Mouse (Mus musculus) CH12F3 (cell line): ENCODE data around the gene Hhat.

ENCODE experiments used
- in situ Hi-C: fragments of 300-500 bp; cut with MboI; formaldehyde crosslinking; loops from 2 replicates; pipeline ENCODE4 v1.14.3; 2020; ENCODE audit warnings: low sequenced_read_pairs

Hhat gene

DNA sequence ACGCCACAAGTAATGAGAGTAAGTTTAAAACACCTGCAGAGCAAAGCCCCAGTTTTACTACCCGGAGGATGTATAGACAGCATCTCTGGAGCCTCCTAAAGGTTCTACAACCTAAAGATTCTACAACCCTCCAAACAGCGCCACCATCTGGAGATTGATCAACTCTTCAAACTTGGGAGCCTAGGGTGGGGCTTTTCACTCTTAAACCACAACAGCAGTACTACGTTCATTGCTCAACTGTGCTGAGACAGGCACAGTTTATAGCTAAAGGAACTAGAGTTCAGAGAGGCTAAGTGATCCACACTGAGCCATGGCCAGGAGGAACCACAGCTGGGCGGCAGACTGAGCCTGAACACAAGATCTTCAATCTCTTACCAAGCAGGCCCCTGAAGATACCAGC, 107.9 kb downstream of the Hhat start:
- in situ Hi-C loops: no loop called here

DNA sequence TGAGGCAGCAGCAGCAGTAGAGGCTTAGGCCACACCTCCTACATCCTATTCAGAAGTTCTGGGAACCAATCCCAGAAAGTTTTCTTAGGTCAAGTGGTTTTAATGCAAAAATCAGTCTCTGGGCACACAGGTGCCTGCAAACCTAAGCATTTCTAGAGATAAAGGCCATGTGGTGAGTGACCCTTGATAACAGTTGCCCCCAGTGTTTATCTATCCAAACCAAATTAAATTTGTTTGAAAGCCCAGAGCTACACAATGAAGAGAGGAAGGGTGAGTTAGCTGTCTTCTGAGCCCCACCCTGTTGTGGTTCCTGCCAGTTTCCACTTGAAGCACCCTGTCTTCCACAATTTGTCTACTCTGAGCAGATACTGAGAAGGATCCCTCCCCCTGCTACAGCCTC, 109.4 kb downstream of the Hhat start:
- in situ Hi-C loops: no loop called here

GRCm38 (mm10) chr1:192657417-192657816, 113.6 kb downstream of the Hhat start:
- in situ Hi-C loops: no loop called here

DNA sequence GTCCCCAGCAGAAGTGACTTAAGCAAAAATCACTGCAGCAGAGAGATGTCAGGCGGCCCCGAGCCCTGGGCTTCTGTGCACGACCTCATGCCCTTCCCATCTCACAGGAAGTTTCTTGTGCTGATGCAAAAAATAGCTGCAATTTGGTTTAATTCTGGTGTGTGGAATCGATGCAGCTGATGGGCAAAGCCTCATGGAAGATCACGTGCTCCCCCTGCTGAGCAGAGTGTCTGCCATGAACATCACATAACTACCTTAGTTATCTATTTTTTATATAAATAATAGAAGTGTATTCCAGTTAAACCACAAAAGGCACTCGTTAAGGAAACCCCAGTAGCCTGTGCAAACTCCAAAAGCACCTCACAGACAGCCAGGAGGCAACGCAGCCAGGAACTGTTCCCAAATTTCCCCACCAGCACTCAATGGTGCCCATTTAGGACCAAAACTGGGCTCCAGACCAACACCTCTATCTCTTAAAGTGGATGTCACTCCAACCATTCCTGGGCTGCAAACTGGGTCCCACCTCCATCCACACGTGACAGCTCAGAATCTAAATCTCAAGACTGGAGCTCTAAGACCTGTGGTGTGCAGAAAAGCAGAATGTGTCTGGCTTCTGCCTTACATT, 118.9 kb downstream of the Hhat start:
- in situ Hi-C loops: no loop called here

DNA sequence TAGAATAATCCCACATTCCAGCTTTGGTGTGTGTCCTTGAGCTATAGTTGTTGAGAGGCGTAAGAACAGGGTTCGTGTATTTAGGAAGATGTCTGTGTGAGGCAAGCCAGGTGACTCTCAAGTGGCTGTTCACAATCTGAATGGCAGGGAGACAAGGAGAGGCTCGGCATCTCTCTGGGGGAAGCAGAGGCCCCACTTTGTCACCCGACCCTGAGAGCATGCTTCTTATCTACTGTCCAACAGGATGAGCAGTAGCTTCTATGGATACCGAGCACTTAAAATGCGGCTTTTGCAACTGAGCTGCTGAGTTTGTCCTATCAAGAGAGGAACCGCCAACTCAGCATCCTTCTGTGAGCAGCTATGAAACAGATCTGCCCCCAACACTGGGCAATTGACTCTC, 120.4 kb downstream of the Hhat start:
- in situ Hi-C loops: no loop called here

DNA sequence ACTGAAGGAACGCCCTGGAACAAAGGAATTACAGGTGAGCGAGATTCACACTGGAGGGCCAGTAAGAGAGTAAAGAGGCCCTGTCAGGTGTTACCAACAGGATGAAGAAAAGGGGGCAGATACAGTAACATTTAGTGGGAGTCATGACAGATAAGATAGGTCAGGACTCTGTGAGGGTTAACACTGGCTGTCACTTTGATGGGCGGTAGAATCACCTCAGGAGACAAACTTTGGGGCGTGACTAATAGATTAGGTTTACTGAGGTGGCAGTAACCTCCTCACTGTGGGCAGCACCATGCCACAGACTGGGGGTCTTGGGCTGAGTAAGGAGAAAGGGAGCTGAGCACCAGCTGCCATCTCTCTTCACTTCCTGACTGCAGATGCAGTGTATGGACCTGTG, 121.0 kb downstream of the Hhat start:
- in situ Hi-C loops: no loop called here

GRCm38 (mm10) chr1:192649233-192649632, 121.8 kb downstream of the Hhat start:
- in situ Hi-C loops: no loop called here

DNA sequence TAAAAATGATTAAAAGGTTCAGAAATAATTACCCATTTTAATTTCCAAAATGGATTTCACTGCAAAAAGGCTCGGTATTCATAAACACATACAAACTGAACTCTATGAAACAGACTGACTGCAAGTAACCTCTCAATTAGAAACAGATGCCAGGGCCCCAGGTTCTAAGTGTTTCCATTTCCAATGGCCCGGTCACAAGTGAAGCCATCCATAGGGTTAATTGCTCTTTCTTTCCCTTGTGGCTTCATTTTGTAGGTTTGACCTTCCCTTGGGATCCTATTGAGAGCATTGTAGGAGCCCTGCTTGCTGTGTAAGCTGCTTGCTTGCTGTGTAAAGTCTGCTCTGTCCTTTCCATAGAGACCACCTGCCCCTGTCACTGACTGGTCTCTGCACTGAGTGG, 123.7 kb downstream of the Hhat start:
- in situ Hi-C loops: no loop called here

DNA sequence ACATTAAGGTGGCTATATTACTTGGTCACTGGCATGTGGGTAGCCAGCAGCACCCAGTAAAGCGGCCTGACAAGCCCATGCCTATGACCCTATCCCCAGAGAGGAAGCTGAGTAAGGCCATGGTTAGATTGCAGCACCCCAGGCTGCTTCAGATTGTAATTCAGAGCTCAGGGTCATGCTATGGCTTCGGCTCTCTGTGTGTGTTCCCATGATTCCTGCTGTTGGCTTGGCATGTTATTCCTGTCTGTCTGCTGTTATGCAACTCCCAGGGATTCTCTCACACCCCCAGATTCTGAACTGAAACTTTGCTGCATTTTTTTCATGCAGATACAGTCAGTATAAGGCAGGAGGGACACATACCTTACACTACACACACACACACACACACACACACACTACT, 128.9 kb downstream of the Hhat start:
- in situ Hi-C loops: no loop called here

GRCm38 (mm10) chr1:192639175-192639574, 131.8 kb downstream of the Hhat start:
- in situ Hi-C loops: no loop called here

GRCm38 (mm10) chr1:192621843-192622242, 149.2 kb downstream of the Hhat start:
- in situ Hi-C loops: no loop called here

DNA sequence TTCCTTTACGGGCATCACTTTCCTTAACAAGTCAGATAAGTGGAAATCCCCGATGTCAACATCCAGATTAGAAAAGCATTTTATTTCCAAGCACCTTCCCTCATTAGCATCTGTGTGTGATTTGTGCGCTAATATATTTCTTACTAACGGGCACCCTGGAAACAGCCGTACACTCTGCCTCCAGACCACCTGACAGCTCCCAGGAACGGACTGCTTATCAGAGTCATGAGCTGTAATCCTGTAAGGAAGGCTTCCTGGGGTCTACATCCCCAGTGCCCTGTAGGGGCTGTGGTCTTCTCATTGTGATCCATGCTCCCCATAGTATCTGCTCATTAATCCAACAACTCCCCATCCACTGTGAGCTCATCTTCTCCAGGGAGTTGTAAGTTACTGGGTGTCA, 157.8 kb downstream of the Hhat start:
- in situ Hi-C loops: no loop called here

- in situ Hi-C loops: no loop called here
Measured at GRCm38 (mm10) chr1:192611996-192612739, 158.9 kb downstream of the Hhat start.

DNA sequence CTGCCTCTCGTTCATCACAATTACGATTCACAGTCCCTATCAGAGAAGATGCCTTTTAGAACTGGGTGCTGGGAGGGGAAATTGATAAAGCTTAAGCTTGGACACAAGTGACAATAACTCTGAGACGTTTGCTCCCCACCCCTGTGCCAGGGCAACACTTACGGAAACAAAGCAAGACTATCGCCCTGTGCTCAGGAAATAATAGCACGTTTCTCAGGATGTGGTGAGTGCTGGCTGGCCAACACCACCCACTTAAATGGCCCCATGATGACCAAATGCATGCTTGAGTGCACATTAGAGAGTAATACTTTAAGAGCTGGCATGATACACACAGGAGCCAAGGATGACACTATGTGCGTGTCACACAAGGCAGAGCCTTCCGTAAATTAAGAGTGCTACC, 164.1 kb downstream of the Hhat start:
- in situ Hi-C loops: no loop called here

DNA sequence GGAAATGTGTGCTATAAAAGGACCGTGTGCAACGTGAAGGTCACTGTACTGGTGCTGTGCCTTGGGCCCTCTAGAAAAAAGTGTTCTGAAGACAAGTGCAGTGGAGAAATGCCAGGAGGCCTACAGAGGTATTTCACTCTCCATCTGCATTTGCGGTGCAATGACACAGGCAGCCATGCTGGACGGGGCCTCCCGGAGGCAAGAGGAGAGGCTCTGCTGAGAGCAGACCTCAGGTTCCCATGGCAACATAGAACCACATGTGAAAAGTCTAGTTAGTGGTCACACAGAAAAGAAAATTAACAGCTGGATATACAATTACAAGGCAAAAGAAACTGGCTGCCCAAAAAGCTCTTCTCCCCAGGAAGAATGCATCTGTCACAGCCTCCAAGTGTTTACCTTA, 166.6 kb downstream of the Hhat start:
- in situ Hi-C loops: no loop called here

GRCm38 (mm10) chr1:192603556-192603955, 167.5 kb downstream of the Hhat start:
- in situ Hi-C loops: no loop called here

DNA sequence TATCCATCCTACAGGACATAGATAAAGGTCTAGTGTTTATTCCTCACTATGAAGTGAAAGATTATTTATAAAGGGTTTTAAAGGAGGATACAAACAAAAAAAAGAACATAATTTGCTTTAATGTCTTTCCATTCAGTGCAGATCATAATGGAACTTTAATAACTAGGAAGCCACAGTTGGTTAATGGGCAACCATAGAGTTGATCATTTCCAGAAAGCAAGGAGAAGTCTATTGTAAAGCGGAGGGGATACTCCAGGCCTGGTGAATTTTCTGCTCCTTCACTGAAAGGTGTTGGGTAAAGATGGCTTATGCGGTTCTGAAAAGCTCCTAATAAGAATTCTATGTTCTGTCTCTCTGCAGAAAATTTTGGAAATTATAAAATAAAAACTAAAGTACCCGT, 169.8 kb downstream of the Hhat start:
- in situ Hi-C loops: no loop called here

DNA sequence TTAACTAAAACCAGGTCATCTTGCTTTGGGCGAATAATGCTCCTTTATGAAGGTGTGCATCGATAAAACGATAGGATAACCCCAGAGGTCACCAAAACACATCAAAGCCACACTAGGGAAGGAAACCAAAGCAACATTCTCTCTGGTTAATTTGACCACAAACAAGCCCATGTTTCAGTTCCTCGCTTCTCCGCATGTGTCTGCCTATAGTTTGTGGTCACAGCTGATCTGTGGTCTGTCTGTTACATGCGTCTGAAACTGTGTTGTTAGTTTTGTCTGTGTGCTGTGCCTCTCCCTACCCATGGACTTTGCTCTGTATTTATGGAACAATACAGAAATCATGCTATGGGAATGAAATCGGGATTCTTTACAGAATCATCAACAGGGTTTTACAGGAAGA, 171.3 kb downstream of the Hhat start:
- in situ Hi-C loops: no loop called here

DNA sequence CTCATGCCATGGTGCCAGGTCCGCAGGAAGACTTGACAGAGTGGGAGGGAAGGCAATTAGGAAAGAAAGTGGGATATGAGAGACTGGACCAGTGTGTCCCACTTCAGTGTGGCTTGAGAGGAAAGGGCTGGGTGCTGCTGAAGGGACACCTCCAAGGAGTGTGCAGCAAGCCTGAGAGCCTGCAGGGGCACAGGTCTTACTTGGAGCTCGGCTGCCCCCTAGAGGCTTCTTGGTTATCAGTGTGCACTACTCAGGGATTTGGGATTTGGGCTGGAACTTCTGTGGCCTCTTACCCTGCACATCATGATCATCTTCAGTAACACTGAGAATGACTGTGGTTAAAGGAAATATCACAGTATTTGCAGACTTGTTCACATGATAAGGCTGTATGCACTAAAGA, 172.6 kb downstream of the Hhat start:
- in situ Hi-C loops: no loop called here

DNA sequence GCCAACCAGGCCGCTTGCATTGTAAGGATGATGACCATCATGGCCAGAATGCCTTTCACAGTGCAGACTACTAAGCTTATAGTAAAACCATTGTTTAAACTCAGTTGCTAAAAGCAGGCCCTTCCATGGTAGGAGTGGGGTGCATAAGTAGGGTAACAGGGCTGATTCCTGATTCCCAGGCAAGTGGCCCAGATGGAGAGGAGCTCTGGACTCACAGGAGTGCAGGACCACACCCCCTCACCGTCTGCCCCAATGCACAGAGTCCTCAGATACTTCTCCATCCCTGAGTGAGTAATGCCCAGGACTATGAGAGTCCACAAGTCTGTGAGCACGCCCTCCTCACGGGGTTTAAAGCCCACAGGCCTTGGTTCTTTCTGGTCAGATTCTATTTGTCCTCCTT, 175.6 kb downstream of the Hhat start:
- in situ Hi-C loops: no loop called here

DNA sequence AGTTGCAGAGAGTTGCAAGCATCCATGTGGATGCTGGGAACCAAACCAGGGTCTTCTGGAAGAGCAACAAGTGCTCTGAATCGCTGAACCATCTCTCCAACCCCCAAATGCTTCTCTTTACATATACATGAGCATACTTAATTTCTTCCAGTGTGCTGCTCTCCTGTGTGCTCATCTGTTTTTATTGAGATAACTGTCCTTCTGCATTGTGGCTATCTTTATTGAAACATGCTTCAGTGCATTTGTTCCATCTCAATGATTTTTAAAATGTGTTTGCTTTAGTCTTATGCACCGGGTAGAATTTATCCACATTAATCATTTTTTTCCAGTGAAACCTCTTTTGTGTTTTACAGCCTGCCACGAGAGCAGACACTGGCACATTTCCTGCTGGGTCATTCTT, 177.5 kb downstream of the Hhat start:
- in situ Hi-C loops: no loop called here

GRCm38 (mm10) chr1:192587451-192587850, 183.6 kb downstream of the Hhat start:
- in situ Hi-C loops: no loop called here

DNA sequence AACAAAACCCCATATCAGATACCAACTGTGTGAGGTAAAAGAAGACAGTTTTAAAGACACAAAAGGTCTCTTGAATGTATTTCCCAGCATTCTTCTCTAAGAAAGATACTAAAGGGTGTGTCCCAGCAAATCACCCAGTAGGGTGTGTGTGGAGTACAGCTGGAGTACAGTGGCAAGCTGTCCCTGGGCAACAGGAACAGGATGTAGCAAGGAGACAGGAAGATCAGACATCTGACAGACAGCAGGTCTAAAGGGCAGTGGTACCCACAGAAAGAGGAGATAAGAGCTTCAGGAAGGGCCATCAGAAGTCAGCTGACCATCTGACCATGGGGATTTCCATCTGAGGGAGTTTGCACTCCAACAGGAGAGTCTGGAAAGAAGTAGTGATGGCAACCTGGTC, 185.7 kb downstream of the Hhat start:
- in situ Hi-C loops: no loop called here
